Mouse (Mus musculus) hindbrain, embryonic 14.5 days (tissue): ENCODE results near the gene Fam174b. TPM values are rescaled to one million over a fixed set of nuclear protein-coding genes. Genes with fewer than 3 reads are reported as not detected.

Experiments
- ATAC-seq: fragments of 200-750 bp; cut with Nextera tagmentation; 2 replicates; pipeline ENCODE4 v1.8.0; 2017; ENCODE audit warnings: moderate number of reproducible peaks, mild to moderate bottlenecking, moderate TSS enrichment, moderate library complexity; ENCODE audit not compliant: low FRiP score
- DNase-seq: peaks from one replicate; pipeline ENCODE4 v3.0.0-alpha.2; 2015; ENCODE audit warnings: low spot score
- H3K27ac ChIP-seq: fragments of 300-500 bp; sonication (generic); 2 replicates; pipeline ENCODE4 v1.5.1; 2014; ENCODE audit warnings: mild to moderate bottlenecking, moderate library complexity
- H3K27me3 ChIP-seq: fragments of 300-500 bp; sonication (generic); 2 replicates; pipeline ENCODE4 v1.6.1; 2014; ENCODE audit warnings: mild to moderate bottlenecking, low read length, mixed read lengths; ENCODE audit not compliant: control insufficient read depth, insufficient read depth
- H3K36me3 ChIP-seq: fragments of 300-500 bp; sonication (generic); replicated peaks from 2 replicates; pipeline ENCODE4 v1.6.1; 2014; ENCODE audit not compliant: control insufficient read depth, insufficient read depth
- H3K4me1 ChIP-seq: fragments of 300-500 bp; sonication (generic); replicated peaks from 2 replicates; pipeline ENCODE4 v1.6.1; 2014; ENCODE audit warnings: antibody characterized with exemption, low read length, mixed read lengths; ENCODE audit not compliant: control insufficient read depth, insufficient read depth
- H3K4me2 ChIP-seq: fragments of 300-500 bp; sonication (generic); replicated peaks from 2 replicates; pipeline ENCODE4 v1.6.1; 2014; ENCODE audit warnings: mild to moderate bottlenecking, moderate library complexity
- H3K4me3 ChIP-seq: fragments of 300-500 bp; sonication (generic); replicated peaks from 2 replicates; pipeline ENCODE4 v1.5.1; 2014; ENCODE audit warnings: mild to moderate bottlenecking, low read length
- H3K9ac ChIP-seq: fragments of 300-500 bp; sonication (generic); 2 replicates; pipeline ENCODE4 v1.6.1; 2014
- H3K9me3 ChIP-seq: fragments of 300-500 bp; sonication (generic); 2 replicates; pipeline ENCODE4 v1.6.1; 2016; ENCODE audit warnings: low read length; ENCODE audit not compliant: control insufficient read depth
- WGBS: fragments of 180-500 bp; shearing (Covaris S2); extraction: QIAGEN DNeasy Blood & Tissue Kit; methylation state at CpG from one replicate; pipeline ENCODE4 v1.1.7; 2014; 5-methylcytosine and 5-hydroxymethylcytosine counted together
- polyA plus RNA-seq: library from polyadenylated mRNA; unstranded; fragments of >200 nt; fragmentation: Nextera tagmentation; extraction: Ambion mirVana; gene quantifications from 2 replicates; pipeline ENCODE4 v1.2.1, GENCODE M21; 2014

The Fam174b gene
- polyA plus RNA-seq, 1 experiment from 2014 or later, result 32.9 TPM

- H3K9ac ChIP-seq, result no peak overlapping the region
- no peak overlapping the region for H3K4me3 ChIP-seq
- WGBS, result 65% methylated on average over 8 of the region's 8 CpGs
- no peaks in the 10 kb centered on the region for H3K27me3 ChIP-seq
- no peaks in the 10 kb centered on the region for H3K4me1 ChIP-seq
- H3K27ac ChIP-seq, result no peak overlapping the region
- H3K4me2 ChIP-seq, result no peak overlapping the region
- H3K36me3 ChIP-seq, result no peaks in the 10 kb centered on the region
- ATAC-seq (no peak), DNase-seq (no peak)
- H3K9me3 ChIP-seq, result no peaks in the 10 kb centered on the region
Observed at GRCm38 (mm10) chr7:73791096-73791495, 51.0 kb downstream of the Fam174b start.

GRCm38 (mm10) chr7:73792155-73792554, 52.1 kb downstream of the Fam174b start:
- 88% methylated on average over 4 of the region's 4 CpGs for WGBS
- H3K4me2 ChIP-seq, result no peak overlapping the region
- no peaks in the 10 kb centered on the region for H3K4me1 ChIP-seq
- no peak for ATAC-seq
- H3K27me3 ChIP-seq, result no peaks in the 10 kb centered on the region
- H3K4me3 ChIP-seq, result no peak overlapping the region
- H3K9ac ChIP-seq, result no peak overlapping the region
- no peaks in the 10 kb centered on the region for H3K36me3 ChIP-seq
- H3K9me3 ChIP-seq, result no peaks in the 10 kb centered on the region
- DNase-seq, result no peak
- no peak overlapping the region for H3K27ac ChIP-seq

GRCm38 (mm10) chr7:73792641-73793040, 52.5 kb downstream of the Fam174b start:
- no peak overlapping the region for H3K9ac ChIP-seq
- H3K9me3 ChIP-seq, result no peaks in the 10 kb centered on the region
- no peaks in the 10 kb centered on the region for H3K4me1 ChIP-seq

GRCm38 (mm10) chr7:73809261-73809660, 69.2 kb downstream of the Fam174b start:
- WGBS, result 61% methylated on average over 2 of the region's 2 CpGs
- H3K9me3 ChIP-seq, result no peaks in the 10 kb centered on the region
- H3K9ac ChIP-seq, result no peak overlapping the region
- no peak overlapping the region for H3K27ac ChIP-seq
- no peaks in the 10 kb centered on the region for H3K27me3 ChIP-seq
- ATAC-seq (no peak), DNase-seq (no peak)
- no peaks in the 10 kb centered on the region for H3K4me1 ChIP-seq
- no peaks in the 10 kb centered on the region for H3K36me3 ChIP-seq
- H3K4me3 ChIP-seq, result no peak overlapping the region
- H3K4me2 ChIP-seq, result no peak overlapping the region

More at GRCm38 (mm10) chr7:73792641-73793040, 52.5 kb downstream of the Fam174b start:
- WGBS, result 52% methylated on average over 3 of the region's 3 CpGs
- H3K36me3 ChIP-seq, result no peaks in the 10 kb centered on the region
- DNase-seq (no peak), ATAC-seq (no peak)
- no peaks in the 10 kb centered on the region for H3K27me3 ChIP-seq
- H3K4me2 ChIP-seq, result no peak overlapping the region
- no peak overlapping the region for H3K27ac ChIP-seq
- H3K4me3 ChIP-seq, result no peak overlapping the region

GRCm38 (mm10) chr7:73811439-73811838, 71.3 kb downstream of the Fam174b start:
- no peaks in the 10 kb centered on the region for H3K27me3 ChIP-seq
- DNase-seq, result no peak
- H3K4me1 ChIP-seq, result no peaks in the 10 kb centered on the region
- H3K27ac ChIP-seq, result no peak overlapping the region
- H3K9ac ChIP-seq, result no peak overlapping the region
- H3K4me3 ChIP-seq, result no peak overlapping the region
- 82% methylated on average over 7 of the region's 7 CpGs for WGBS
- no peak overlapping the region for H3K4me2 ChIP-seq
- no peaks in the 10 kb centered on the region for H3K9me3 ChIP-seq
- ATAC-seq, result no peak
- H3K36me3 ChIP-seq, result no peaks in the 10 kb centered on the region

GRCm38 (mm10) chr7:73812176-73812575, 72.1 kb downstream of the Fam174b start:
- H3K4me1 ChIP-seq, result no peaks in the 10 kb centered on the region
- no peaks in the 10 kb centered on the region for H3K9me3 ChIP-seq
- H3K27me3 ChIP-seq, result no peaks in the 10 kb centered on the region
- H3K4me2 ChIP-seq, result no peak overlapping the region
- H3K36me3 ChIP-seq, result no peaks in the 10 kb centered on the region
- ATAC-seq (no peak), DNase-seq (no peak)
- no peak overlapping the region for H3K4me3 ChIP-seq
- WGBS, result 86% methylated on average over 6 of the region's 6 CpGs
- H3K9ac ChIP-seq, result no peak overlapping the region
- no peak overlapping the region for H3K27ac ChIP-seq

GRCm38 (mm10) chr7:73813887-73814286, 73.8 kb downstream of the Fam174b start:
- H3K27ac ChIP-seq, result no peak overlapping the region
- no peak overlapping the region for H3K4me3 ChIP-seq
- WGBS, result 78% methylated on average over 4 of the region's 4 CpGs
- ATAC-seq (no peak), DNase-seq (no peak)
- no peaks in the 10 kb centered on the region for H3K27me3 ChIP-seq
- no peaks in the 10 kb centered on the region for H3K36me3 ChIP-seq
- no peak overlapping the region for H3K4me2 ChIP-seq
- no peak overlapping the region for H3K9ac ChIP-seq
- no peaks in the 10 kb centered on the region for H3K9me3 ChIP-seq
- H3K4me1 ChIP-seq, result no peaks in the 10 kb centered on the region

- WGBS, result 88% methylated on average over 7 of the region's 7 CpGs
- Histone ChIP-seq H3K4me2 (no peak overlapping the region), H3K4me3 (no peak overlapping the region), H3K27ac (no peak overlapping the region), H3K27me3 (no peaks in the 10 kb centered on the region), H3K36me3 (no peaks in the 10 kb centered on the region), H3K9me3 (no peaks in the 10 kb centered on the region), H3K9ac (no peak overlapping the region), H3K4me1 (no peaks in the 10 kb centered on the region)
- DNase-seq (no peak), ATAC-seq (no peak)
Observed at GRCm38 (mm10) chr7:73814454-73814853, 74.4 kb downstream of the Fam174b start.

- 78% methylated on average over 8 of the region's 8 CpGs for WGBS
Observed at GRCm38 (mm10) chr7:73816255-73816996, 76.3 kb downstream of the Fam174b start.

GRCm38 (mm10) chr7:73819366-73819765, 79.3 kb downstream of the Fam174b start:
- DNase-seq, result no peak
- H3K9ac ChIP-seq, result no peak overlapping the region
- H3K4me2 ChIP-seq, result no peak overlapping the region
- H3K36me3 ChIP-seq, result no peaks in the 10 kb centered on the region
- H3K27me3 ChIP-seq, result no peaks in the 10 kb centered on the region
- ATAC-seq, result no peak
- no peaks in the 10 kb centered on the region for H3K9me3 ChIP-seq
- no peaks in the 10 kb centered on the region for H3K4me1 ChIP-seq
- no peak overlapping the region for H3K4me3 ChIP-seq
- H3K27ac ChIP-seq, result no peak overlapping the region
- WGBS, result 86% methylated on average over 17 of the region's 17 CpGs

More at GRCm38 (mm10) chr7:73816255-73816996, 76.3 kb downstream of the Fam174b start:
- no peak for ATAC-seq
- DNase-seq, result no peak
- H3K9me3 ChIP-seq, result no peaks in the 10 kb centered on the region
- H3K27ac ChIP-seq, result no peak overlapping the region
- no peak overlapping the region for H3K4me3 ChIP-seq
- H3K27me3 ChIP-seq, result no peaks in the 10 kb centered on the region
- H3K9ac ChIP-seq, result no peak overlapping the region
- H3K4me2 ChIP-seq, result no peak overlapping the region
- H3K36me3 ChIP-seq, result no peaks in the 10 kb centered on the region
- H3K4me1 ChIP-seq, result no peaks in the 10 kb centered on the region
